Mouse (Mus musculus) erythroblast, embryonic 14.5 days (primary cell): ENCODE data around the gene Mfsd8.
"Not testable (repeated sequence)": the region's sequence is repeated elsewhere in the genome, so short reads cannot be mapped to it uniquely, and the experiment has no call there.

Source experiments
- GATA1 ChIP-seq: IDR thresholded peaks from 2 replicates; pipeline ENCODE4 v1.6.1; 2012; ENCODE audit warnings: low read length, inconsistent platforms, mixed read lengths
- TAL1 ChIP-seq: IDR thresholded peaks from 3 replicates; pipeline ENCODE4 v1.6.1; 2012; ENCODE audit warnings: low read length, inconsistent platforms, mixed read lengths

- not testable (repeated sequence) for TF ChIP-seq GATA1, TAL1
These were observed 1.2 kb downstream of the Mfsd8 start for GRCm38 (mm10) chr3:40845521-40845920.
